Mouse (Mus musculus) common myeloid progenitor, adult 5-6 weeks (primary cell): ENCODE measurements at regions not wholly inside any gene's neighbourhood (a gene's known extent, or its start where the extent isn't known, plus 50 kb on each side); places are given as distances from the start of the nearest gene placed in this dataset.

Source experiments
- ATAC-seq: replicated peaks from 2 replicates; pipeline ENCODE4 v1.8.0; 2016; ENCODE audit warnings: low read depth, mild to moderate bottlenecking, moderate TSS enrichment, inconsistent platforms; ENCODE audit not compliant: poor library complexity, severe bottlenecking

- ATAC-seq: no peak
These were observed 171.4 kb downstream of the Irx2 start for GRCm38 (mm10) chr13:72800021-72800420.

GRCm38 (mm10) chr13:72800546-72800945 lies 171.9 kb downstream of the Irx2 start:
- ATAC-seq: no peak

GRCm38 (mm10) chr13:72803374-72803773 lies 174.8 kb downstream of the Irx2 start:
- no peak for ATAC-seq

GRCm38 (mm10) chr13:72809226-72809625 lies 180.6 kb downstream of the Irx2 start:
- ATAC-seq: no peak

- no peak for ATAC-seq
These were observed 182.0 kb downstream of the Irx2 start for GRCm38 (mm10) chr13:72810626-72811025.

GRCm38 (mm10) chr13:72814616-72815015 lies 186.0 kb downstream of the Irx2 start:
- no peak for ATAC-seq

GRCm38 (mm10) chr13:72815236-72815932 lies 186.8 kb downstream of the Irx2 start:
- no peak for ATAC-seq

- no peak for ATAC-seq
These were observed 187.4 kb downstream of the Irx2 start for GRCm38 (mm10) chr13:72815933-72816553.

- no peak for ATAC-seq
These were observed 188.2 kb downstream of the Irx2 start for GRCm38 (mm10) chr13:72816856-72817255.

- ATAC-seq: no peak
These were observed 188.9 kb downstream of the Irx2 start for GRCm38 (mm10) chr13:72817521-72817920.

GRCm38 (mm10) chr13:72817930-72818329 lies 189.3 kb downstream of the Irx2 start:
- no peak for ATAC-seq

- ATAC-seq: no peak
These were observed 198.0 kb downstream of the Irx2 start for GRCm38 (mm10) chr13:72826613-72827012.

GRCm38 (mm10) chr13:72829331-72829730 lies 200.7 kb downstream of the Irx2 start:
- no peak for ATAC-seq

- no peak for ATAC-seq
These were observed 204.7 kb downstream of the Irx2 start for GRCm38 (mm10) chr13:72833326-72833725.

GRCm38 (mm10) chr13:72837016-72837415 lies 208.4 kb downstream of the Irx2 start:
- ATAC-seq: no peak

- no peak for ATAC-seq
These were observed 219.5 kb downstream of the Irx2 start for GRCm38 (mm10) chr13:72848097-72848496.

- no peak for ATAC-seq
These were observed 221.2 kb downstream of the Irx2 start for GRCm38 (mm10) chr13:72849841-72850240.

- no peak for ATAC-seq
These were observed 224.3 kb downstream of the Irx2 start for GRCm38 (mm10) chr13:72852896-72853295.

- no peak for ATAC-seq
These were observed 247.3 kb downstream of the Irx2 start for GRCm38 (mm10) chr13:72875921-72876320.

- no peak for ATAC-seq
These were observed 266.4 kb downstream of the Irx2 start for GRCm38 (mm10) chr13:72894982-72895381.

GRCm38 (mm10) chr13:72902576-72902975 lies 274.0 kb downstream of the Irx2 start:
- no peak for ATAC-seq

- ATAC-seq: no peak
These were observed 290.3 kb downstream of the Irx2 start for GRCm38 (mm10) chr13:72918895-72919294.
